Mouse (Mus musculus): Measurements from ENCODE around the gene Wnt3a. TPM values are rescaled to one million over a fixed set of nuclear protein-coding genes. Genes with fewer than 3 reads are reported as not detected.
A peak's percentile ranks its signal among the peaks of the same experiment; 100 is the strongest.

The Wnt3a gene
- polyA plus RNA-seq, 1 experiment from 2014 or later = not detected

DNA sequence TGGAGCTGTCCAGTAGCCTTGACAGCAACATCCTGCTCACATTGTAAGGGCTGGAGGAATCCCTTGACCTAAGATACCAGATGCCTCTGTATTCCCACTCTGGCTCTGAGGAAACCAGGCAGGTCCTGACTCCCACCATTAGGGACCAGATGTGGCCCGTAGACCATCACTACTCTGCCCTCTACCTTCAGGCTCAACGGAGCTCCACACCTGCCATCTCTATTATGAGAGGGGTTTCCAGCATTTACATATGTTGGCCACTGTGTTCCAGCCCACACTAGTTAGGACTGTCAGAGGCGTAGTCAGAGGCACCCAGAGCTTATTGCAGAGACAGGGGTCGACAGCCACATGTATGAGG, 51.1 kb downstream of the Wnt3a start:
- Histone ChIP-seq H3K4me3 (ENCODE audit: low read depth, low read length) (no peak overlapping the region), H3K9me3 (replicated peaks; ENCODE audit: control insufficient read depth, low read length) (no peaks in the 10 kb centered on the region), H3K4me2 (no peak overlapping the region), H3K27ac (ENCODE audit: low read depth, low read length) (no peak overlapping the region), H3K27me3 (ENCODE audit: control insufficient read depth, insufficient read depth, low read length) (peaks cover 53% of the 10 kb centered on the region), H3K4me1 (ENCODE audit: control insufficient read depth, insufficient read depth, low read length) (peaks cover 7% of the 10 kb centered on the region; the same call in 1 of the 2 replicates), H3K9ac (ENCODE audit: low read depth, low read length) (no peak overlapping the region), H3K36me3 (ENCODE audit: control insufficient read depth, insufficient read depth, low read length) (no peaks in the 10 kb centered on the region)
- ATAC-seq (replicated peaks; ENCODE audit: insufficient number of reproducible peaks, low FRiP score, low TSS enrichment) = 0 out of 2 replicates have a peak, but pooled peaks have one; percentile 11
- WGBS (ENCODE audit: insufficient replicate concordance) = 64% methylated on average over 4 of the region's 4 CpGs

DNA sequence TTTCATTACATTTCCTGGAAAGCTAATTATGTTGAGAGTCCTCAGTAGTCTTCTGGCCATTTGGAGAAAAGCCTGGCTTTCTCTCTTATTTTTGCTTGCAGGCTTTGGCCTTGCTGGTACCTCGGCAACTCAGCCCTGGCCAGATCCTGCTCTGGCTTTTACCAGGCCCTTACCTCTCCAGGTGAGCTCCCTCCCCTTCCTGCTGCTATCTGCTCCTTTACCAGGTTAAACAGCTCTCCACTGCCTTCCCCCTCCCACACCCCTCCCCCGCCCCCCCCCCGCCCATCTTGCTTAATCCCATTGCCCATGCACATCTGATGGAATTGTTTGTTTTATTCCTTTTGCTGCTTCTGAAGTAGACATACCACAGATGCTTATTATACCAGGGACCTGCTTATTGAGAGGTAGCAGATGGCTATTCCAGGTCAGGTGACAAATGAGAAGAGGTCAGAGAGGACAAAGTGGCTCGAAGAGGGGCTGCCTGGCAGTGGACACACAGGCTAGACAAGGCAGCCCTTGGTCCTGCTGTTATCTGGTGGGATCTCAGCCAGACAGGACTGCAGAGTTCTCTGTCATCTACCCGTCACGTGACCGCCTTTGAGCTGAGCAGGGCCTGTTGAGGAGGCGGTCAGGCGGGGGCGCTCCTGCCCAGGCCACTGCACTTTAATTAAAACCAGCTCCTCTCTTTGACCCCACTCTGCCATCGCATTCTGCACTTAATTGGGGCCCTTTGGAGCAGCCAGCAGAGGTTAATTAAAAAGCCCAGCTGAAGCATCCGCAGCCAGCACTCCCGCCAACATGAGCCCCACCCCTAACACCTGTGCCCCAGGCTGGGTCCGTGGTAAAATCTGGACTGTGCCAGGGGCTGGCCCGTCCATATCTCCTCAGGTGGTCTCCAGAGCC, 51.8 kb downstream of the Wnt3a start:
- peaks cover 7% of the 10 kb centered on the region; the same call in 1 of the 2 replicates for H3K4me1 ChIP-seq (ENCODE audit: control insufficient read depth, insufficient read depth, low read length)
- no peak overlapping the region for H3K4me2 ChIP-seq
- ATAC-seq (replicated peaks; ENCODE audit: insufficient number of reproducible peaks, low FRiP score, low TSS enrichment) = peak; percentile 67; the same call in 1 of the 2 replicates
- H3K4me3 ChIP-seq (ENCODE audit: low read depth, low read length) = no peak overlapping the region
- no peak overlapping the region for H3K9ac ChIP-seq (ENCODE audit: low read depth, low read length)
- no peaks in the 10 kb centered on the region for H3K36me3 ChIP-seq (ENCODE audit: control insufficient read depth, insufficient read depth, low read length)
- peaks cover 46% of the 10 kb centered on the region for H3K27me3 ChIP-seq (ENCODE audit: control insufficient read depth, insufficient read depth, low read length)
- WGBS (ENCODE audit: insufficient replicate concordance) = 5% methylated on average over 14 of the region's 15 CpGs
- no peak overlapping the region for H3K27ac ChIP-seq (ENCODE audit: low read depth, low read length)
- no peaks in the 10 kb centered on the region for H3K9me3 ChIP-seq (replicated peaks; ENCODE audit: control insufficient read depth, low read length)

DNA sequence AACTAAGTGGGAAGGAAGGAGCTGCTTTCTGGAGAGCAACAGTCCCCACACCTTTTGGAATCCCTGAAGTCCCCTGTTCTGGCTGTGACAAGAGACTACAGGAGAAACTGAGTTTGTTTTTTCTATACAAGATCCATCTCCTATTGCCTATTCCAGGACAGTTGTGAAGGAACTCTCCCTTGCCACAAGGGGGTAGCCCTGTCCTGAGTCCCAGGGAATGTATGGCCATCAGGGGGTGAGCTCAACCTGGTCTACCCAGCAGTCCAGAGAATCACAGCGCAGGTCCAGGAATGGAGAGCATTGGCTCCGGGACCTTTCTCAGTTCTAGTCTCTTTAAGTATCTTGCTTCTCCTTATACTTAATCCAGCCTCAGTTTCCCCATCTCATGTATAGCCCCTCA, 57.8 kb downstream of the Wnt3a start:
- ATAC-seq (replicated peaks; ENCODE audit: insufficient number of reproducible peaks, low FRiP score, low TSS enrichment) = no peak
- Histone ChIP-seq H3K9ac (ENCODE audit: low read depth, low read length) (no peak overlapping the region), H3K4me3 (ENCODE audit: low read depth, low read length) (no peak overlapping the region), H3K9me3 (replicated peaks; ENCODE audit: control insufficient read depth, low read length) (no peaks in the 10 kb centered on the region), H3K27me3 (ENCODE audit: control insufficient read depth, insufficient read depth, low read length) (peaks cover 3% of the 10 kb centered on the region; the same call in 1 of the 2 replicates), H3K4me1 (ENCODE audit: control insufficient read depth, insufficient read depth, low read length) (0 out of 2 replicates have a peak, but pooled peaks cover 3% of the 10 kb centered on the region), H3K27ac (ENCODE audit: low read depth, low read length) (no peak overlapping the region), H3K36me3 (ENCODE audit: control insufficient read depth, insufficient read depth, low read length) (no peaks in the 10 kb centered on the region), H3K4me2 (no peak overlapping the region)
- 52% methylated on average over 2 of the region's 2 CpGs for WGBS (ENCODE audit: insufficient replicate concordance)

DNA sequence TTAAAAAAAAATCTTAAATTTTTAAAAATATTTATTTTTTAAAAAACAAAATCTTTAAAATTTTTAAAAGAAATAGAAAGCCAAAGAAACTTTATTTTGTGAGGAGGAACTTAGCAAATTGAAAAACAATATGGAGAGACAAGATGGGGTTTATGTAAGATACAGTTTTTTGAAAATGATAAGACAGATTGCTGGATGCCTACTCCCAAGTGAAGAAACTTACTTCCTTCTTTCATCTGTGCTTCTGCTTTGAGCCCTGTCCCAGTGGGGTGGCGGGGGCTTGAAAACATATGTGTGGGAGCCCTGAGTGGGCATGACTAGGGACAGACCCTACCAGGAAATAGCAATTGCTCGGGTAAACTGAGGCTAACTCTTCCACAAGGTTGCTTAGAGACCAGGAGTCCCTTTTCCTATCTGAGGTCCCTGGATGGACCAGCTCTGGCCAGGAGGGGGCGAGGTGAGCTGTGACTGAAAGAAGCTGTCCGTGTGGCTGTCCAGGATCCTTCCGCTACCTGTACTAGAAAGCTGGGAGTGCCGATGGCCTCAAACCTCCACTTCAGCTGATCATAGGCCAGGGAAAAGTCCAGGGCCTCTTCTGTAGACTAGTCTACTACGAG, 60.3 kb downstream of the Wnt3a start:
- H3K9me3 ChIP-seq (replicated peaks; ENCODE audit: control insufficient read depth, low read length) = no peaks in the 10 kb centered on the region
- H3K4me1 ChIP-seq (ENCODE audit: control insufficient read depth, insufficient read depth, low read length) = peaks cover 15% of the 10 kb centered on the region
- H3K36me3 ChIP-seq (ENCODE audit: control insufficient read depth, insufficient read depth, low read length) = no peaks in the 10 kb centered on the region
- no peak overlapping the region for H3K4me2 ChIP-seq
- no peak overlapping the region for H3K9ac ChIP-seq (ENCODE audit: low read depth, low read length)
- ATAC-seq (replicated peaks; ENCODE audit: insufficient number of reproducible peaks, low FRiP score, low TSS enrichment) = no peak
- no peaks in the 10 kb centered on the region for H3K27me3 ChIP-seq (ENCODE audit: control insufficient read depth, insufficient read depth, low read length)
- 17% methylated on average over 7 of the region's 7 CpGs for WGBS (ENCODE audit: insufficient replicate concordance)
- no peak overlapping the region for H3K4me3 ChIP-seq (ENCODE audit: low read depth, low read length)
- no peak overlapping the region for H3K27ac ChIP-seq (ENCODE audit: low read depth, low read length)

DNA sequence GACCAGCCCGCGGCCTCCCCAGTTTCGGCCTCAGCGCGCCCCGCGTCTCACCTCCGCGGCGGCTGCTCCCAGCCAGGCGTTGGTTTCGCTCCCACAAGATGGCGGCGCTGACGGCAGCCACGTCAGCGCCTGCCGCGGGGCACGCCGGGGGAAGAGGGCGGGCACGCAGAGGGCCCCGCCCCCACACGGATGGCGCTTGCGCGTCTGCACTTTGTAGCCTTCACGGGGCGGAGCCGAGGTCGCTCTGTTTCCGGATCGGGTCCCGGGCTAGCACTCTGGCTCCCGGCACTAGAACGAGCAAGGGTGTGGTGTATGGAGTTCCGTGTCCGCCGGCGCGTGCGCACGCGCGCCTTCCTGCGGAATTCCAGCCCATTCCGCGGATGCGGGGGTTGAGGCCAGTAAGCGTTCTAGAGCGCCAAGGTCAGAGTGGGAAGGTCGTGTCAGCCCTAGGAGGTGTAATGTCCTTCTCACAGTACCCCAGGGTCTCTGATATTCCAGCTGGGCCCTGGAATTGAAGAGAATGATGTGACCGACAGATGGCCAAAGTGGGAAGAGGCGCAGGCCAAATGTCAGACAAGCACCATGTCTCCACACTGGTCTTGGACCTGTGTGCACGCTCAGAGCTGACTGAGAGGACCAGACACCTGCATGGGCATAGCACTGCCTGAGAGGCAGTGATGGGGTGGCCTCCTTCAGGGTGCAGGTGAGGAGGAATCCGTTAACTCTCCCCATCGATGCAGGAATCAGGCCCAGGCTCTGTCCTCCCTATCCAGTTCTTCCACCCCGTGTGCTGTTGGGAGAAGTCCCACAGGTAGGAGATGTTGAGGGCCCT, 62.2 kb downstream of the Wnt3a start, which contains the start of gene Arf1:
Gene Arf1, minus strand, starts transcription at position 149 of the 832 bp plus-strand sequence.
- Histone ChIP-seq H3K36me3 (ENCODE audit: control insufficient read depth, insufficient read depth, low read length) (no peaks in the 10 kb centered on the region), H3K27ac (ENCODE audit: low read depth, low read length) (peak within 1 kb of the TSS; percentile 98), H3K4me2 (peak within 1 kb of the TSS; percentile 91), H3K27me3 (ENCODE audit: control insufficient read depth, insufficient read depth, low read length) (no peaks in the 10 kb centered on the region), H3K9me3 (replicated peaks; ENCODE audit: control insufficient read depth, low read length) (no peaks in the 10 kb centered on the region), H3K4me1 (ENCODE audit: control insufficient read depth, insufficient read depth, low read length) (peaks cover 32% of the 10 kb centered on the region), H3K9ac (ENCODE audit: low read depth, low read length) (peak within 1 kb of the TSS; percentile 100), H3K4me3 (ENCODE audit: low read depth, low read length) (peak within 1 kb of the TSS; percentile 91)
- WGBS (ENCODE audit: insufficient replicate concordance) = 4% methylated on average over 59 of the region's 59 CpGs
- peak; percentile 94 for ATAC-seq (replicated peaks; ENCODE audit: insufficient number of reproducible peaks, low FRiP score, low TSS enrichment)

DNA sequence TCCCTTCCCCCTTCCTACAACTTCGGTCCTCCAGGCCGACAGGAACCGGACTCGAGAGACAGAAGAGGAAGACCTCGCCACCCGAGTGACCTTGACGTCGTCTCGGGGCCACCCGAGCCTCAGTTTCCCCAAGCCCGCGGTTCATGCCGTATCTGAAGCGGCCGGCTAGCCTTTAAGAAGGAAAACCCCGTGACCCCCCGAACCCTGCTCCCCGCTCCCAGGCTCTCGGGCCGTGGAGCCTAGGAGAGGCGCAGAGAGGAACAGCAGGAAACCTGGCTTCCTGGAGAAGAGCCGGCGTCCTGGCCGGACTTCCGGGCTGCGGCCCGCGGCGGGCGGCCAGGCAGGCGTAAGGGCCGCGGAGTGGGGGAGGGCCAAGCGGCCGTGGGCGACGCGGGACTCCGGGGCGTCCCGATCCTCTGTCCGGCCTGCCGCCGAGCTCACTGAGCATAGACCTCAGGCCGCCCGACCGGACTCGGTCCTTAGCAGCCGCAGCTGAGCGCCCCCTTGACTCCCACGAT, 62.9 kb downstream of the Wnt3a start:
- Histone ChIP-seq H3K9ac (ENCODE audit: low read depth, low read length) (peak overlapping the region; percentile 100), H3K9me3 (replicated peaks; ENCODE audit: control insufficient read depth, low read length) (no peaks in the 10 kb centered on the region), H3K36me3 (ENCODE audit: control insufficient read depth, insufficient read depth, low read length) (no peaks in the 10 kb centered on the region), H3K27ac (ENCODE audit: low read depth, low read length) (peak overlapping the region; percentile 98), H3K4me1 (ENCODE audit: control insufficient read depth, insufficient read depth, low read length) (peaks cover 39% of the 10 kb centered on the region), H3K4me3 (ENCODE audit: low read depth, low read length) (peak overlapping the region; percentile 91), H3K27me3 (ENCODE audit: control insufficient read depth, insufficient read depth, low read length) (no peaks in the 10 kb centered on the region), H3K4me2 (peak overlapping the region; percentile 91)
- WGBS (ENCODE audit: insufficient replicate concordance) = under 1% methylated on average over 49 of the region's 51 CpGs
- peak; percentile 67 for ATAC-seq (replicated peaks; ENCODE audit: insufficient number of reproducible peaks, low FRiP score, low TSS enrichment)

DNA sequence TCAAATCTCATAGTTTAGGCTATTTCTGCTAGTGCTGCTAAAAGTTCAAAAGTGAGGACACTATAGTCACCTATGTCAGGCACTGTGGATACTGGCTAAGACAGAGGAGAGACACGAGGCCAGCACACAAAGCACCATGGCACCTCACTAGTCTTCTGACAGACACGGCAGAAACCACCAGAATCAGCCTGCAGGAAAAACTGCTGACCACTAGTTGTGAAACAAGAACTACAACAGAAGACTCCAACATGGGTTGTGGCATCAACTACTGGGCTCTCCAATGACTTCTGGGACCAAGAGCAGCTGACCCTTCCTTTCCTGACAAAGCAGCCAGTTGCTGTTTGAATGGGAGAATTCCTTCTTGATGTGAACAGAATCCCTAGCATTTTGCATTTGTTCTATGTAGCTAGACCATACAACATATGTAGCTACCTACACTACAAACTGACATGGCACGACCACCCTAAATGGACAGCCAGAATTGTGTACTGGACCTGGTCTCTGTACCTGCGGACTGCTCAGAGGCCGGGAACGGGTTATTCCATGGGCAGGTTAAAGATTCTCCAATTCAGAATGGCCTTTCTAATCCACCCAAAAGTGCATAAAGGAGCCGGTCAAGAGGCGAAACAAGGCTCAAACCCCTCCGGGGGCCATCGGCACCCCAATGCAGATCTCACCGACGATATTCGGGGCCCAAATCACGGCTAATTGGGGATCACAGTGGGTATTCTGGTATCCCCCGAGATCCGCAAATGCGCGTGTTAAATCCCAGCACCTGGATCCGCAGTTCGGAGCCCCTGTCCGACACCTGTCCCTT, 63.6 kb downstream of the Wnt3a start:
- Histone ChIP-seq H3K4me1 (ENCODE audit: control insufficient read depth, insufficient read depth, low read length) (peaks cover 42% of the 10 kb centered on the region), H3K4me3 (ENCODE audit: low read depth, low read length) (peak overlapping the region; percentile 91), H3K4me2 (peak overlapping the region; percentile 91), H3K36me3 (ENCODE audit: control insufficient read depth, insufficient read depth, low read length) (no peaks in the 10 kb centered on the region), H3K27ac (ENCODE audit: low read depth, low read length) (peak overlapping the region; percentile 98), H3K9ac (ENCODE audit: low read depth, low read length) (peak overlapping the region; percentile 100), H3K9me3 (replicated peaks; ENCODE audit: control insufficient read depth, low read length) (no peaks in the 10 kb centered on the region), H3K27me3 (ENCODE audit: control insufficient read depth, insufficient read depth, low read length) (no peaks in the 10 kb centered on the region)
- WGBS (ENCODE audit: insufficient replicate concordance) = 3% methylated on average over 21 of the region's 21 CpGs
- ATAC-seq (replicated peaks; ENCODE audit: insufficient number of reproducible peaks, low FRiP score, low TSS enrichment) = no peak

All from heart, embryonic 11.5 days (tissue).